Mouse (Mus musculus) spleen, adult 2 months (tissue): ENCODE measurements at regions not wholly inside any gene's neighbourhood (a gene's known extent, or its start where the extent isn't known, plus 50 kb on each side); places are given as distances from the start of the nearest gene placed in this dataset.

Experiments used
- CTCF ChIP-seq: fragments of 200-500 bp; IDR thresholded peaks from 2 replicates; pipeline ENCODE4 v1.5.1; 2011; ENCODE audit warnings: mild to moderate bottlenecking, inconsistent platforms; ENCODE audit not compliant: insufficient read depth, insufficient read length, insufficient replicate concordance; ENCODE audit errors: extremely low read depth
- POLR2A ChIP-seq: fragments of 200-500 bp; IDR thresholded peaks from 2 replicates; pipeline ENCODE4 v1.6.1; 2011; ENCODE audit warnings: low read depth, low read length, inconsistent platforms

DNA sequence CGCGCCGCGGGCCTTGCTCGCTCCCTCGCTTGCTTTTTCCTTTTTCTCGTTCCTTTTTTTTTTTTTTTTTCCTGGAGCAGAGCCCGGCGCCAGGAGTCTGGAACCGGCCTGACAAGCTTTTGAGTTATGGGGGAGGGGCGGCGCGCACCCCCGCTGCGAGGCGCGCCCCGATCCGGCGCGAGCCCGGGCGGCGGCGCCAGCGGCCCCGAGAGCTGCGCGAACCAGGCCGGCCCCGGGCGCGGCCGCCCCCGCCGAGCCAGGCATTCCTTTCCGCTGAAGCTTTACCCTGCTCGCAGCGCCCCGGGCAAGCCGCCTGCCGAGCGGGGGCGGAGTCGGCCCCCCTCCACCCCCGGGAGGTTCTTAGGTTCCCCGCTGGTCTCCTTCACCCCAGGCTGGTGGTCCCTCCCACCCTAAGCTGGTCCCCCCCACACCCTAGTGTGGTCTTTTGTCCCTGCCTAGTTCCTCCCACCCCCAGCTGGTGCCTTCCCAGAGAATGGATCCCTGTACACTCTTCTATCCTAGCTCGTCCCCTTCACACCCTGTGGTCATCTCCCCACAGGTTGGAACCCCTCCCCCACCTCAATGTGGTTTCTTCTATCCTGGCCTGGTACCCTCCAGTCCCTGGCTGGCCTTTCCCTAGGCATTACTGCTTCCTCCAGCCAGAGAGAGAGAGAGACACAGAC is 95.3 kb downstream of the 1700001O22Rik start:
- TF ChIP-seq CTCF (no peak), POLR2A (no peak)
